Mouse (Mus musculus): Measurements from ENCODE around the gene Os9.
"Not testable (repeated sequence)": the region's sequence is repeated elsewhere in the genome, so short reads cannot be mapped to it uniquely, and the experiment has no call there.

Gene Os9

GRCm38 (mm10) chr10:127063913-127064870, 56.7 kb downstream of the Os9 start:
- peak; percentile 42 for DNase-seq (ENCODE audit: low spot score)

- peak; percentile 100 for DNase-seq (ENCODE audit: low spot score)
Measured at GRCm38 (mm10) chr10:127063239-127063872, 57.6 kb downstream of the Os9 start, which contains the start of gene Cdk4. Cdk4 (plus strand) TSS chr10:127063534.

- no peak for DNase-seq (ENCODE audit: low spot score)
Measured at GRCm38 (mm10) chr10:127062503-127062902, 58.4 kb downstream of the Os9 start.

- not testable (repeated sequence) for DNase-seq (ENCODE audit: low spot score)
Measured at GRCm38 (mm10) chr10:127062101-127062500, 58.8 kb downstream of the Os9 start.

- DNase-seq (ENCODE audit: low spot score), result no peak
Measured at GRCm38 (mm10) chr10:127061513-127061912, 59.4 kb downstream of the Os9 start.

- no peak for DNase-seq (ENCODE audit: low spot score)
Measured at GRCm38 (mm10) chr10:127061085-127061484, 59.8 kb downstream of the Os9 start.

- peak; percentile 85 for DNase-seq (ENCODE audit: low spot score)
Measured at GRCm38 (mm10) chr10:127059968-127060916, 60.7 kb downstream of the Os9 start, which contains the start of gene March9. March9 (minus strand) TSS chr10:127060184.

- peak; percentile 47 for DNase-seq (ENCODE audit: low spot score)
Measured at GRCm38 (mm10) chr10:127059174-127059967, 61.6 kb downstream of the Os9 start.

GRCm38 (mm10) chr10:127058708-127059107, 62.2 kb downstream of the Os9 start:
- DNase-seq (ENCODE audit: low spot score), result no peak

- DNase-seq (ENCODE audit: low spot score), result peak; percentile 73
Measured at GRCm38 (mm10) chr10:127058161-127058560, 62.8 kb downstream of the Os9 start.

GRCm38 (mm10) chr10:127056490-127056889, 64.4 kb downstream of the Os9 start:
- DNase-seq (ENCODE audit: low spot score), result no peak

- no peak for DNase-seq (ENCODE audit: low spot score)
Measured at GRCm38 (mm10) chr10:127055406-127055805, 65.5 kb downstream of the Os9 start.

GRCm38 (mm10) chr10:127054646-127055045, 66.3 kb downstream of the Os9 start:
- DNase-seq (ENCODE audit: low spot score), result no peak

GRCm38 (mm10) chr10:127050119-127050474, 70.8 kb downstream of the Os9 start:
- DNase-seq (ENCODE audit: low spot score), result no peak

- no peak for DNase-seq (ENCODE audit: low spot score)
Measured at GRCm38 (mm10) chr10:127049395-127050118, 71.4 kb downstream of the Os9 start.

GRCm38 (mm10) chr10:127048608-127049394, 72.1 kb downstream of the Os9 start:
- DNase-seq (ENCODE audit: low spot score), result no peak

GRCm38 (mm10) chr10:127047954-127048353, 73.0 kb downstream of the Os9 start, which contains the start of gene Cyp27b1:
Cyp27b1 (plus strand) TSS chr10:127048250.
- DNase-seq (ENCODE audit: low spot score), result no peak
